Comparison of ENCODE assay signal across 20 mouse cellular contexts in the genomic region with DNA sequence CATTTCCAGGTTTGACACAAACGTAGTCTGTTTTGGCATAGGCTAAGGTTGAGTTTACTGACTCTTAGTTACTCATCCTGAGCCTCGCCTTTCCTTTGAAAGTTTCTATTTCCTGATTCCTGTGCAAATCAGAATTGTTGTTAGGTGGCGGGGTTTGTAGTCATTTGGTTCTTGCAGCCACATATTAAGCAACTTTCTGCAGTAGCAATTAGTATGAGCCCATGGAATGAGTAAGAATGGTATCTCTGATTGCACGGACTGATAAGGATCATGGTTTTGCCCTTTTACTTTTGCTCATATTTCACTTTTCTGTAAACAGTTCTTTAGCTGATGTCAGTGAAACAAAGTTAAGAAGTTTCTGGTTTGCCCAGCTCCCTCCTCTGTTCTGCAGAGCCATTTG. TPM values are rescaled to one million over a fixed set of nuclear protein-coding genes. Genes with fewer than 3 reads are reported as not detected.
DNase-seq lines count a peak whose midpoint lies in the region; ATAC-seq and TF ChIP-seq lines count a peak whose summit lies in the region.
"Had no signal": no experiment of that assay in that cellular context is flagged by ENCODE, and none has a peak within 500 bp of the region (broad histone marks: within the 10 kb centered on the region; RNA-seq: fewer than 3 reads in every experiment).

No protein-coding gene starts in this region.

- no peak overlapping the region for H3K9ac ChIP-seq in stomach, postnatal 0 days (ENCODE audit: low read length)
- H3K9ac ChIP-seq: embryonic facial prominence, embryonic 12.5 days; forebrain, embryonic 15.5 days; heart, embryonic 13.5 days; hindbrain, embryonic 12.5 days had no signal

- H3K36me3 ChIP-seq in stomach, postnatal 0 days (ENCODE audit: control insufficient read depth, insufficient read depth, low read length), result no peaks in the 10 kb centered on the region

- no peak for TF ChIP-seq EP300 in stomach, postnatal 0 days (optimal IDR thresholded peaks at IDR 0.05)

- WGBS in stomach, postnatal 0 days, result 62% methylated on average over 4 of the region's 4 CpGs

- ATAC-seq in stomach, postnatal 0 days (ENCODE audit: low FRiP score, low TSS enrichment), result 0 out of 2 replicates have a peak, but pooled peaks have one; percentile 15
- ATAC-seq: forebrain, embryonic 15.5 days; hindbrain, embryonic 16.5 days; intestine, postnatal 0 days; Patski had no signal

- no peak for TF ChIP-seq CTCF in stomach, postnatal 0 days (IDR thresholded peaks at IDR 0.05; ENCODE audit: low read depth)

- H3K4me2 ChIP-seq in stomach, postnatal 0 days (replicated peaks; ENCODE audit: low read depth), result no peak overlapping the region
- H3K4me2 ChIP-seq: embryonic facial prominence, embryonic 12.5 days; forebrain, embryonic 15.5 days; heart, embryonic 13.5 days; hindbrain, embryonic 12.5 days had no signal

- H3K27me3 ChIP-seq in stomach, postnatal 0 days (ENCODE audit: control insufficient read depth, insufficient read depth, low read length), result no peaks in the 10 kb centered on the region
- H3K27me3 ChIP-seq: embryonic facial prominence, embryonic 12.5 days; forebrain, embryonic 15.5 days; heart, embryonic 13.5 days; hindbrain, embryonic 12.5 days; Patski had no signal

- DNase-seq in 416B (ENCODE audit: low read depth), result peak; percentile 86
- DNase-seq in CD4-positive helper T cell, adult 2 months (ENCODE audit: low read depth, low spot score), result peak; percentile 47
- DNase-seq in NIH3T3 (ENCODE audit: low read depth), result peak; percentile 17
- no peak for DNase-seq in stomach, postnatal 0 days (ENCODE audit: low spot score)
- no peak for DNase-seq in kidney, adult 18-20 months
- DNase-seq in MN1 (ENCODE audit: low spot score), result no peak
- DNase-seq: adrenal gland, adult 8-10 months; cerebellum, adult 11 months; cerebellum, adult 9-10 months; cerebellum, postnatal 25 days; gastrocnemius, postnatal 36 days; heart, adult 11 months; heart, postnatal 36 days had no signal

- H3K27ac ChIP-seq in stomach, postnatal 0 days (replicated peaks), result 0 out of 2 replicates have a peak overlapping the region, but pooled peaks have one; percentile 4
- H3K27ac ChIP-seq: embryonic facial prominence, embryonic 12.5 days; forebrain, embryonic 15.5 days; heart, embryonic 13.5 days; hindbrain, embryonic 12.5 days had no signal

- H3K4me3 ChIP-seq in stomach, postnatal 0 days (ENCODE audit: low read depth, low read length), result no peak overlapping the region
- H3K4me3 ChIP-seq: embryonic facial prominence, embryonic 12.5 days; forebrain, embryonic 15.5 days; heart, embryonic 13.5 days; hindbrain, embryonic 12.5 days had no signal

- no peaks in the 10 kb centered on the region for H3K9me3 ChIP-seq in stomach, postnatal 0 days (ENCODE audit: control insufficient read depth, low read length)
- H3K9me3 ChIP-seq: embryonic facial prominence, embryonic 12.5 days; forebrain, embryonic 15.5 days; heart, embryonic 13.5 days; hindbrain, embryonic 12.5 days had no signal

- H3K4me1 ChIP-seq in stomach, postnatal 0 days (replicated peaks; ENCODE audit: control insufficient read depth, insufficient read depth), result no peaks in the 10 kb centered on the region
- H3K4me1 ChIP-seq: embryonic facial prominence, embryonic 12.5 days; forebrain, embryonic 15.5 days; heart, embryonic 13.5 days had no signal

RNA-seq across cellular contexts. Expression of gene Atxn10, which starts 53.9 kb away (rescaled TPM):
- polyA plus RNA-seq in stomach, postnatal 0 days (2015; fragmentation: Nextera tagmentation; extraction: Ambion mirVana), result 124 TPM in 2 replicates

Comparison
In these comparisons a context has a peak if more than half of its experiments do, and no peak if none do; other contexts are left out.
1. DNase-seq: peak in 416B (single experiment), CD4-positive helper T cell, adult 2 months (single experiment) and NIH3T3 (single experiment); none in stomach, postnatal 0 days (single experiment), kidney, adult 18-20 months (single experiment) and MN1 (single experiment).